Mouse (Mus musculus): ENCODE results near the gene 4930544D05Rik.

DNA sequence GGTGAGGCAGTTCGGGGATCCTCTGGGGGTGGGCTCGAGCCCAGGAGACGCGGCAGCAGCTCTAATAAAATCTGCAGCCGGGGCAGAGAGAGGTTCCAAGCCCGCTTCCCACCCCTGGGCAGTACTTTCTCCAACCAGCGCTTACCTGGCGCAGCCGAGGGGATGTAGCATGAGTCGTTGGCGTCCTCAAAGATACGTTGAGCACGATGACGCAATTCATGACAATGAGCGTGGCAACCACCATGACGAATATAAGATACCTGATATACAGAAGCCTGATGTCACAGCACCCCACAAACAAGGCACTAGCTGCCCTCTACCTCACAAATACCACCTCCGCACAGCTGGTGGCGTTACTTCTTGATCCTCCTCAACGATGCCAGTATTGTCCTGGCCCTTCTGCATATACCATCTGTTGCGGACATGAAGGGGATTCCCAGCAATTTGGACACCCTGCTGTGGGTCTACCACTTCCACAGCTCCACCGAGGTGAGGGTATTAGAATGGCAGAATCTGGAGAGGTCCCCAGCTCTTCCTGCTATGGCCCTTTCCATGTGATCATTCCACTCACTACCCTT lies at the start of gene 4930544D05Rik:
- TF ChIP-seq CTCF (IDR thresholded peaks at IDR 0.05; ENCODE audit: control insufficient read depth, insufficient read depth, insufficient replicate concordance, low read depth, low read length) (no peak), POLR2A (IDR thresholded peaks at IDR 0.05; ENCODE audit: control insufficient read depth, low read depth, low read length) (peak; percentile 82; the same call in 1 of the 2 replicates)
